Mouse (Mus musculus) liver (tissue): Measurements from ENCODE around the gene Ptov1.

Experiments used
- DNase-seq: peaks from one replicate; pipeline ENCODE4 v3.0.0-alpha.2; 2020; ENCODE audit warnings: mixed read lengths

Gene Ptov1

GRCm38 (mm10) chr7:44869697-44870528, at the start of gene Ptov1:
Gene Ptov1 (minus strand): TSS chr7:44869788.
- DNase-seq = peak; percentile 88

- DNase-seq = no peak
These were observed 49.5 kb upstream of the Ptov1 start for GRCm38 (mm10) chr7:44919127-44919526.

GRCm38 (mm10) chr7:44918219-44918618, 48.6 kb upstream of the Ptov1 start:
- peak; percentile 66 for DNase-seq

DNA sequence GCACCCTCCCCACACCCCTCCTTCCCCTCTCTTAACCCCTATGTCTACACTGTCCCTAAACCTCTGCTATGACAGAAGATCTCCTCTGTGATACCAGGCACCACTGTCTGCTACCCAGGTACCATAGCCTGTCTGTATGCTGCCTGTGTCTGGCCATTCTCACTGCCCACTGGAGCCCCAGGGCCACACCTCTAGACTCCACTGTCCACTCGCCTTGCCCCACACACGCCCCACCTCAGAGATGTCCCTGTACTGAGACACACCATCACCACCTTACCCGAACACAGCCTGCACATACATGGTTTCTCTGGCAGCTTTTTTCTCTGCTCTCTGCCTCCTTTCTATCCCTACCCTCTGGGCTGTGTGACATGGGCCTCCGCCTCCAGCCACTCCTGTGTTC, 47.3 kb upstream of the Ptov1 start:
- DNase-seq = no peak

DNA sequence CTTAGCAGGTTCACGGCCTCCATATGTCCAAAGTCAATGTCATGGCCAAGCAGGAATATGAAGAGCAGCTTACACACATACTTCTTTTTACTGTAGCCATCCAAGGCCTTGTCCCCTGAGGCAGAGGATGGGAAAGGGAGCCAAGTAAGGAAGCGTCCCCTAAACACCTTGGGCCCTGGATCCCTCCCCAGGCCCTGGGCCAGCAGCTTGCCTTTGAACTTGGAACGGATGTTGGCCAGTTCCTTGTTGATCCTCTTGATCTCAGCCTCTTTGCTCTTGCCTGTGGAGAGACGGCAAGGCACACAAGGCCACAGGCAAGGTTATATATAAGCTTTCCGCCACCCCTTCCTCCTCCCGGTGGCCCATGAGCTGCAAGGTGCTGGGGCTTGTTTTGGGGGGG, 46.6 kb upstream of the Ptov1 start:
- DNase-seq = no peak

- DNase-seq = no peak
These were observed 45.7 kb upstream of the Ptov1 start for GRCm38 (mm10) chr7:44915314-44915713.

DNA sequence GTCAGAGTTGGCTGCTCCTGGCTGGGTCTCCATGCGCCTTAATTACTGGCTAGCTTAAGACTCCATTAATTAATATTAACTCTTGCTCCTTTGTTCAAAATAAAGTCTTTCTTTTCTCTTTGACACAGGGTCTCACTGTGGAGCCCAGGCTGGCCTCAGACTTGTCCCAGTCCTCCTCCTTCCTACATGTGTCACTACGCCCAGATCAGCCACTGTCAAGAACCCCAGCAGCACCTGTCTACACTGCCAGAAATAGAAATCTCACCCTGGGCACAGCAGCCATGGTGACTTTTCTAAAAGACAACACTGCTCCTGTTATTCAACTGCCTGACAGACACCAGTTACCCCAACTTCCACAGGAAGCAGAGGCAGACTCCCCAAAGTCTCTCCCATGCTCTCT, 44.8 kb upstream of the Ptov1 start:
- DNase-seq = no peak

DNA sequence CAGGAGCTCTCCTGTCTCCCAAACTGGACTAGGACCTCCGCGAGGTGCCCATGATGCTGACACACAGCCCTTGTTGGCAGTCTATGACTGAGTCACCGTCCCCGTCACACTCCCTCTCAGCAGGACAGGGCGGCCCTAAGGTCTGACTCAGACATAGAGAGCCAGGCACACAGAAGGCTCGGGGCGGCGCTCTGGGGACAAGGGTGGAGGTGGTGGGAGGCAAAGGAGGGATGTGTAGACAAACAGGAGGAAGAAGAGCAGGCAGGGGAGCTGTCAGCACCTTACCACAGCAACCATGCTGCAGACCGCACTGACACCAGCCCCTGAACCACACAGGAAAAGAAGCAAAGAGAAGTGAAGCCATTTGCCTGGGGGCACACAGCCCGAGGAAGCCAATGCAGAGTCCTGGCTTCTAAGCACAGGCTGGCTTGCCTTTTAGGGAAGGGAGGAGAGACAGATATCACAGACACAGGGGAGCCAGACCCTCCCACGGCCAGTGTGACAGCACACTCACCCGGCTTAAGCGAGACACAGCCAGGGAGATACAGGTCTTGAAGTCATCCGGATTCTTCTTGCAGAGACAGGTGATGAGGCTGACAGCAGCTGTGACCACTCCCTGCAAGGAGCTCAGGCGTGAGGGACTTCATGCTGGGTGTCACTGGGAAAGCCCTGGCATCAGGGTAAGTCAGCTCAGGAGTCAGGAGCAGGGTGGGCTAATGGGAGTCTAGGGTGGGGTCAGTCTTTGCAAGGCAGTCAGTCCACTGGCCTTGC, 39.3 kb upstream of the Ptov1 start:
- DNase-seq = no peak

DNA sequence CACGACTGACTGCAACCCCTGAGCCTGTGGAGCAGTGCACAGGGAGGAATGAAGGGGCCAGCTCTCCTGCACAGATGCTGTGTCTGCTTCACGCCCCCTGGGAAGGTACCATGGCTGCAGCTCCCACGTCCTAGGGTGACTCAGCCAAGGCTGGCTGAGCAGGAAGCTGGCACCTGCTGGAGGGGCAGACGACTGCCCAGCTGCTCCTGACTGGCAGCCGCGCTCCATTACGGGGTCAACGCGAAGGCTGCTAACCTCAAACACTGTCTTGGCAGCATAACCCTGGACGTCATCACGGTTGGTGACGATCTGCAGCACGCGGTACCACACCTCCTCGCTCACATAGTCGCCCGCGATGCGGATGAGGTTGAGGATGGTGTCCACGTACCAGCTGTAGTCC, 35.8 kb upstream of the Ptov1 start:
- no peak for DNase-seq

GRCm38 (mm10) chr7:44901230-44901722, 31.7 kb upstream of the Ptov1 start:
- peak; percentile 83 for DNase-seq

DNA sequence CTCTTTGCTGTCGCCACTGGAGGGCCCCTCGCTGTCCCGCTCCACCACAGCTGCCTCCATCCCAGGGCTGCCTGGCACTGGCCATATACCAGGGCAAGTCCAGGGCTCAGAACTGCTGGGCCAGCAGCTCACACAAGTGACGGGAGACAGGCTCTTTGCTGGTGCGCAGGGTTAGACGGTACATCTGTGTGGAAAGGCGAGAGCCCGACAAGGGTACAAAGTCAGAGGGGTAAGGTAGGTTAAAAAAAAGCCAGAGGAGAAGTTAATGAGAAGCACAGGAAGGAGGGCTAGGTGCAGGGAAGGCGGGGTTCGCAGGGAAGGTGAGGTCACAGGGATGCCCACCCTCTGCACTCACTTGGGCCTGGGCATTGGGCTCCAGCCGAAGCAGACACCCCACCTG, 31.0 kb upstream of the Ptov1 start:
- DNase-seq = no peak

DNA sequence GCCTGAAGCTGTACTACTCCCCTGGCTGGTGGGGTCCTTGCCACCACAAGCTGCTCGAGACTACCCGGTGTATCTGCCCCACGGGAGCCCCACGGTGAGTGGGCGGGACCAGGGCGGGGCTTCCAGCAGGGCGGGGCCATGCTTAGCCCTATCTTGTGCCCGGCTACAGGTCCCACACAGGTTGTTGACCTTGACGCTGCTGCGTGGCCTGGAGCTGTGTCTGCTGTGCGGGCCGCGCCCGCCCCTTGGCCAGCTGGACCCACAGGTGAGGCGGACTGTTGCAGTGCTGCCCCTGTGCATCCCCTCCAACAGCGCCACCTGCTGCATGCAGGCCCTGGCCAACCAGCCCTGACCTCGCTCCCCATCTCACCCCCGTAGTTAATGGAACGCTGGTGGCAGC, 29.0 kb upstream of the Ptov1 start:
- DNase-seq = peak; percentile 79

- DNase-seq = no peak
These were observed 26.9 kb upstream of the Ptov1 start for GRCm38 (mm10) chr7:44896499-44896898.

DNA sequence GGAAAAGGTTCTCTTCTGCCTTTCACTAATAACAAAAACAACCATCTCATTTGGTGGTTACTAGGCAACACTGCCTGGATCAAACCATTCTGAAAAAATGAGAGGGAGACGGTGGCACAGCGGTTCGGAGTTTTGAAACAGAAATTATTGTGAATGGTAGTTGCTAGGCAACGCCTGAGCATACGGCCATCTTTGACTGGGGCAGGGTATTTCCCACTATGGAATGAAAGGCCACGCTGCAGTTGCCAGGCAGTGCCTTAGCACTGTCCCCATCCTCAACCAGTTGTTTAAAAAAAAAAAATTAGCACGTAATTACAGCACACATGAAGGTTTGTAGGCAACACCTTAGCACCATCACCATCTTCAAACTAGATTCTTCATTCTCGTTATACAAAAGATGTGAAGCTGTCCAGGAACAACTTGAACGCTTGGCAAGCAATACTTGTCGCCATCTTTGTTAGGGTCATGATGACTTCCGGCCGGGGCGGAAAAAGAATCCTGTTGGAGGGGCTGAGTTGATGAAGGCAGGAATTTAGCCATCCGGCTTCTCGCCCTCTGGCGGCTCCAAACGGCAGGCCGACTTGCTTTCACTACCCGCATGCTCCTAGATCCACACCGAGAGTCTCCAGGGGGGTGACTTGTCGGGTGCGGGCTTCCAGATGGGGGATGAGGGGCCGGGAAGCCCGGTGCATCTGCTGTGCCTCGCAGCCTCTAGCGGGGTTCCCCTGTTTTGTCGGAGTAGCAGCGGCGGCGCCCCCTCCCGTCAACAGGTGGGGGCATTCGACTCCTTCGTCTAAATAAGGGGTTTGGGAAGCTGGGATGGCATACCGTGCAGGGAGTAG, 26.2 kb upstream of the Ptov1 start, which contains the start of gene Fuz:
Gene Fuz, plus strand, starts transcription at position 487 of the 842 bp plus-strand sequence.
- peak; percentile 82 for DNase-seq

DNA sequence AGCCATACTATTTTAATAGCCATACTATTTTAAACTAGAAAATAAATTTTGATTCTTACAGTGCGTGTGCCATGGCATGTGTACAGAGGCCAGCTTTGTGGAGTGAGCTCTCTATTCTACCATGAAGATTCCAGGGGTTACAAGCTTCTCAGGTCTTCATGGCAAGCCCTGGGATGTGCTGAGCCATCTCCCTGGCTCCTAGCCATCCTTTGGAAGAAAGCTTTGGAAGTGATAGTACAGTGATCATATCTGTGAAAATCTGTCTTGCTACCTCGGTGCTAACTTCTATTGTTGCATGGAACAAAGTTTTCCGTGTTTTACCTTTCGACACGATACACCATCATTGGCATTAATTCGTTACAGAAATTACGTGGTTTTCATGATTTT, 25.6 kb upstream of the Ptov1 start:
- DNase-seq = no peak

- no peak for DNase-seq
These were observed 24.6 kb upstream of the Ptov1 start for GRCm38 (mm10) chr7:44894175-44894574.

DNA sequence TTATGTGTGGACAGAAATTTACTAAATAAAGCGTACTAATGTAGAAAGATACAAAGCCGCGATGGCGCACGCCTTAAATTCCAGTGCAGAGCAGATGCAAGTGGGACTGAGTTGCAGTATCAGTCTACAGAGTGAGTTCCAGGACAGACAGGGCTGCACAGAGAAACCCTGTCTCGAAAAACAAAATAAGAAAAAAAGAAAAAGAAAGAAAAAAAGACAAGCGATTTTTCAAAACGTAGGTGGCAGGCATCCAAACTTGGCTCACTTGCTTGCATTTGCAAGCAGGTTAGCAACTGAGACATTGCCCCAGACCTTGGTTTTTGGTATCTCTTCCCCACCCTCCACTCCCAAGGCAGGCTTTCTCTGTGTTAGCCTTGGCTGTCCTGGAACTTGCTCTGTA, 23.6 kb upstream of the Ptov1 start:
- DNase-seq = no peak

DNA sequence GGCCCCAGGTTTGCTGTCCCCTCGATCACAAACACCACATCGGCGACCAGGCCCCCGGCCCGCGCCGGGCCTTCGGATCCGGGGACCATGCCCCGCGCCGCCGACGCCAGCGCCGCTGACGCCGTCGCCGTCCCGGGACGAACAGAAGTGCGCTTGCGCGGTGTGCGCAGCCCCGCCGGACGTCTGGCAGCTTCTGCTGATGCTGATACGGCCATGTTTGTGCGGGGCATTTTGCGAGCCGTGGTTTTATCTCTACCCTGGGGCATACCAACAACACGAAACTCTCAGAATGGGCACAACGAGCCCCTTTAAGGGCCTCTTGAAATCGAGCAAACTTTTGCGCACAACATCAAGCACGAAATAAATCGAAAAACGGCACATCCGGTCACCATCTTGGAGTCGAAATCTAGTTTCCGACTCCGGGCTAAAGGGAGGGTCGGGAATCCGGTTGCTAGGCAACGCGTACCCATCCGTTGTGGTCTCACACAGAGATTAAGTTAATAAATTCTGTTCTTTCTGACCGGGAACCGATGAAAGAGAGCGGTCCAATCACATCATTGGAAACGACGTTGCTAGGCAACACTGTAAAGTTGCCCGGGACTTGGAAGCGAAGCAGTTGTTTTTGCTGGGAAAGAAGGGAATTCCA, 22.8 kb upstream of the Ptov1 start, which contains the start of gene Med25:
Gene Med25, minus strand, starts transcription at position 437 of the 646 bp plus-strand sequence.
- peak; percentile 91 for DNase-seq

- no peak for DNase-seq
These were observed 22.0 kb upstream of the Ptov1 start for GRCm38 (mm10) chr7:44891611-44892010.

DNA sequence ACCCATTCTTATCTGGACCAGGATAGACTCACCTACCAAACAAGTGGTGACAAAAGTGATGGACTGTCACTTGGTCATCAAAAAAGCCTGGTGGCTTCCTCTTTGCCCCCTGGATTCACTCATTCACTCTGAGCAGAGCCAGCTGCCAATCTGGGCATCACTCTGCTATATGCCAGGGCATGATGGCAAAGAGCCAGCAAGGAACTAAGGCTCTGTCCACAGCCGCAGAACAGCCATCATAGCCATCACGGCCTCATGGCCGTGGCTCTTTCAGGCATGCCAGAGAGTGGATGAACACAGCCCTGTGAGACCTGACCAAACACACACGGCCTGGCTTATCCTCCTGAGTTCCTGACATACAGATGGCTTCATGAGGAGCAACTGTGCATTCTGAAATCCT, 21.1 kb upstream of the Ptov1 start:
- DNase-seq = no peak

DNA sequence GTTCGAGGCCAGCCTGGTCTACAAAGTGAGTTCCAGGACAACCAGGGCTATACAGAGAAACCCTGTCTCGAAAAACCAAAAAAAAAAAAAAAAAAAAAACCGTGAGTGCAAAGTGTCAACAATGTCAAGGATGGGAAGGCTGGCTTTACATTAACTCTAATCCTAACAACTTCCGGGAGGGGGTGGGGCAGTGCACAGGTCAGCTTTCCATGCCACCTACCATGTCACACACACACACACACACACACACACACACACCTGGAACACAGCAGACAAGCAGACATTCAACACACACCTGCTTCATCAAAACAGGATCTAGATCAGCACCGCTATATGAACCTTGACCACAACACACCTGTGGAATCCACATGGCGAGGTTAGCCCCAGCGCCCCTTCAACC, 20.6 kb upstream of the Ptov1 start:
- no peak for DNase-seq
